Mouse (Mus musculus) CD8-positive naive resting alpha-beta T cell, adult 2 months (primary cell): Measurements from ENCODE around the gene B4galt2.

ENCODE experiments used
- DNase-seq, 2 experiments: peaks; one replicate each; pipeline ENCODE4 v3.0.0; 2022; ENCODE audit warnings: low read depth in 2 of 2, low spot score in 2 of 2

B4galt2 gene

DNA sequence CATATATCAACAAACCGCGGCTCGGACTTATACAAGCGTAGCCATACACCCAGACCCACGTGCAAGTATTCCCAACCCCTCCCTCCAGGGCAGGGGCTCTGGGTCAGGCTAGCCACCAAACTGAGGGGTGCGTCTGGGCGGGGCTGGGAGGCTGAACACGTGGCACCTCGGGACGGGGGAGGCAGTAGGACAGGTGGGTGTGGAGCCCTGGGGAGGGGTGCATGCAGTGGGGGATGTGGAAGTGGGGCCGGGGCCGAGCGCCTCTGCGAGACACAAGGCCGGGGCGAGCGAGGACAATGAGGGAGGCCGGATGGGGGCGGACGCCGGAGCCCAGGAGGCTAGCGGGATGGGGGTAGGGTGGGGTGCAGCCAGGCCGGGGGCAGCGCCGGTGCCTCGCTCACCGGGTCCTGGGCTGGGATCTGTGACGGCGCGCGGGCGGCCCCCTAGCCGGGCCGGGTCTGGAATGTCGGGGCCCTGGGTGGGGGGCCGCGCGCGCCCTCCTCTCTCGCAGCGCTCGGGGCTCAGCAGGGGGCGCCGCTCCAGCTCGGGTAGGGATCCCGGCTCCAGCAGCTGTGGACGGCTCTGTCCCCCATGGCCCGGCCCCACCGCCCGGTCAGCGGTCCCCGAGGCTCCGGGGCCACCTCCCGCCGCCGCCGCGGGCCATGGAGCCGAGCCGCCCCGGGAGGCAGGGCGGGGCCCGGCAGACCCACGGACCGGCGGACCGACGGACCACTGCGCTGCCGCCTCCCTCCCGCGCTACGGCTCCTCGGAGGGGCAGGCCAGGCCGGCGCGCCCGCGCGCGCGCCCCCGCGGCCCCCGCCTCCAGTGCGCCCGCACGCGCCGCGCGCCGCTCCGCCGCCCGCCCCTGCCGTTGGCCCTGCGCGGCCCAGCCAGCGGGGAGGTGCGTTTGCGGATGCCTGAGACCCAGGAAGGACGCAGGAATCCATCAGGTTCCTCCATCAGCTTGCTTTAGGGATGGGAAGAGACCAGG is at the start of gene B4galt2:
Gene B4galt2, minus strand, starts transcription at position 787 of the 991 bp plus-strand sequence.
- DNase-seq: no peak

DNA sequence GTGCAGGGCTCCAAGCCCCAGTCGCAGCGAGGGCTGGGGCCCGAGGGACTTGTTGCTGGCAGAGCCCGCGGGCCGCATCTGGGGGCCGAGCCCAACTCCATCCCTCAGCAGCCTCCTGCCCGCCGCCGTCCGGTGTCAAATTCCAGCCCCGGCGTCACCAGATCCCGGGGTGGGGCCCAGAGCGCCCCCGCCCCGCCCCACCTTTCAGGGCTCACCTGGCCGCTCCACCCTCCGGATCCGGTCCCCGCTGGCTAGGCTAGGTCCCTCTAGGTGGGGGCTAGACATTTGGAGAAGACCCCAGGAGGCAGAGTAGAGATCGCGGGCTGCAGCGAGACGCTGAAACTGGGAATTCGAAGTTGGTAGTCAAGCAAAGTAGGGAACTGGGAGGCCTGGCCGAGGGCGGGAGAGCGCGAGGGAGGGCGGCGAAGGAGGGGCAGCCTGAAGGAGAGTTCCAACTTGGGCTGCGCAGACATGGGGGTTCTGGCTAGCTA is 46.1 kb upstream of the B4galt2 start, which contains the start of gene Artn:
Gene Artn, minus strand, starts transcription at position 373 of the 491 bp plus-strand sequence.
- DNase-seq: no peak

DNA sequence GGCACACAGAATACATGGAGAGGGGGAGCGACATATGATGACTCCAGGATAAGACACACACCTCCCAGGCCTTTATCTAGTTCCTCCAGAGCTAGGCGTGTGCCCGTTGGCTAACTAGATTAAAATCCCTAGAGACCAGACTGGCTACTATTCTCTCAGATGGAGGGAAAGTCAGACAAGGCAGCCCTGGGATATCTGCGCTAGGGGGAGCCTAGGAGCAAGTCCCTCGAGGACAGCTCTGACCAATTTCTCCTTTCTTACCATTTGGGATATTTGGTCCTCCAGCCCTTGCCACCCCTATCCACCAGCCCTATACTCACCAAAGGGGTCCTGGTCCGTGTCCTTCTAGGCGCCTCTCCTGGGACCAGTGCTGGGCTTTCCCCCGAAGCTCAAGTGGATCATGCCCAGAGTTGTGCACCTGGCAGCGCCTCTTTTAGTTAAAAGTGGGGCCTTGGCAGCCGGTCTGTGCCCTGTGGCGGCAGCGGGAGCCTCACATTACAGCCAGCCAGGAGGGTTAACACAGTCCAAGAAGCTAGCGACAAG is 45.5 kb upstream of the B4galt2 start:
- DNase-seq: no peak

DNA sequence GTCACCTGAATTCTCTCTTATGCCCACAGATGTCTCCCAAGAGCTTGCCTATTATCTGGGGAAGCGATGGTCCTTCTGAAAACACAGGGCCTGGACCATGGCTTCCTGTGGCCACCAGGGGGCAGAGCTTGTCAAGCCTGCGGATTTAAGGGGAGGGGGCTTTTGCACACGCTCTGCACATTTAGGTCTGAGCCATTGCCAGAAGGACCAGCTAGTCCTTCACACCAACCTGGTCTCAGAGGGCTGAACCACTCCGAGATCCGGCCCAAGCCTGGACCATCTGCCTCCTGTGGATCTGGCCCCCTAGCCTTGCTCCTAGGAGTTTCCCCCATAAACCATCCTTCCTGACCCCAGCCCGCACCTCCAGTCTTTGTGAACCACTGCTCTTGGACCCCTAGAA is 44.9 kb upstream of the B4galt2 start:
- DNase-seq: no peak

DNA sequence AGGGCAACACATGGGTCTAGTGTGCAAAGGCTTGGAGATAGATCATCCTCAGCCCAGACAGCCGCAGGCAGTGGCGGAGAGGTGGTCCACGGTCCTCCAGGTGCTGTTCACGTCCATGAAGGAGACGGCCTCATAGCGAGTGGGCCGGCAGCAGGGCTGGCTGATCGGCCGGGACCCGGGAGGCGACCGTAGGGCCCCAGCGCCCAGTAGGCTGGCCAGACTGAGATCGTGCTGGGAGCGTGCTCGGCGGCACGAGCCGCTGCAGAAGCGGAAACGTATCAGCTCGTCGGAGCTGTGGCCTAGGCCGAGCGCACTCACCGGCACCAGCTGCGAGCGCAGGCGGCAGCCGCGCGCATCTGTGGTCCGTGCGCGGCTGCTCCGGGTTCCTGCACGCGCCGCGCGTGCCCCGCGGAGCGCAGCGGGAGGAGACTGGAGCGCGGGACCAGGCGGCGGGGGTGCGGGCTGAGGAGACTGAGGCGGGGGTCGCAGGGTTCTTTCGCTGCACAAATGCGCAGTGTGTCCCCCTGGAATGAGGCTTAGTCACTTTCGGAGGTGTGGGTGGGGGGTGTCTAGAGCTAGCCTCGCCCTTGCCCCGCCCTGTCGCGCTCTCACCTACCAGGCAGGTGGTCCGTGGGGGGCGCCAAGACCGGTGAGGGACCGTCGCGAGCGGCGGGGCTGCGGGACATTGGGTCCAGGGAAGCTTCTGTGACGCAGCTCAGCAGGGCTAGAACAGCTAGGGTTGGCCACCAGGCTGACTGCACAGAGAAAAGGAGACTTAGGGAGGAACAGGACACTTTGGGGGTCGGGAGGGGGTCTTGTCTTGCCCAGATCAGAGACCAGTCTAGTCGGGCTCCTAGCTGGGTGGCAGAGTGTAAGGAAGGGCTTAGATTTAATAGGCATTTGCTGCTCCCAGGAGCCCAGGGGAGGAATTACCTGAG is 43.5 kb upstream of the B4galt2 start:
- no peak for DNase-seq

DNA sequence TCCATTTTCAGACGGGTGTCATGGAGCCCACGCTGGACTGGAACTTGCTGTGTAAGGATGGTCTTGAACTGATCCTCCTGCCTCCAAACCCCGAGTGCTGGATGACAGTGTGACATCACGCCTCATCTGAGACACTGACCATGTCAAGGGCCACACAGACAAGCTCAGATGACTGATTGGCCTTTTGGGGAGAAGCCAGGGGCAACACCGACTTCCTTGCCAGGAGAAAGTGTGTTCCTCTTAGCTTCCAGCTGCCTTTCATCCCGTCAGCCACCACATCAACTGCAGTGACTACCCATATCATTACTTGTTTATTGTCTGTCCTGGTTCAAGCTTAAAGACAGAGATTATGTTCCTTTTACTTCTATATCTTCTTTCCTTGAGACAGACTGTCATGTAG is 41.6 kb upstream of the B4galt2 start:
- DNase-seq: no peak

DNA sequence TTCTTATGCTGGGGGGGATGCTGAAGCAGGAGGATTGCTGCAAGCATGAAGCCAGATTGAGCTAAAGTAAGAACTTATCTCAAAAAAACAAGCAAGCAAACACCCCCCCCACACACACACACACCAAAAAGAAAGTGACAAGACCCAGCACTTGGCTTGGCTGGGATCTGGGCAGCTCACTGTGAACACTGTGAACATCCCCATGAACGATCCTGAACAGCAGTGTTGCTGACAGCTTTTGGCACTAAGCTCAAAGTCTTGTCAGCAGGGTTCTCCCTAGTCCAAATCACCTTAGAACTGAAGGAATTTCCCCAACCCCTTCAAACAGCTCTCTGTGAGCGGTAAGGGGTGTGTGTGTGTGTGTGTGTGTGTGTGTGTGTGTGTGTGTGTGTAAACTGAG is 40.2 kb upstream of the B4galt2 start:
- DNase-seq: no peak

DNA sequence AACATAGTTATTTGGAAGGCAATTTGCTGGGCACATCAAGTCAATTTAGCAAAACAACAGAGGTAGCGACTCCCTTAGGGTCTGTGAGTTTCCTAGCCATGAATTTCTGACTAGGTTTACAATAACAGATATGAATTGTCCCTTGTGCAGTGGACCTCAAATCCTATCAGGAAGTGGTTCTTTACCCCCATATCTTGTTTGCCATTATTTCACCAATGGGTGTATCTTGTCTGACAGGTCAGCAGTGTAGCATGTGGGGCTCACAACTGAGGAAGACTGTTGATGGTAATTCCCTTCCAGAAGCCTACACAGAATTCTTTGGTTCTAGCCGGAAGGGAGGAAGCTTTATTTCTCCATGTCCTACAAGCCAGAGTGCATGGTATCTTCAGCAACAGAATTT is 38.1 kb upstream of the B4galt2 start:
- no peak for DNase-seq

DNA sequence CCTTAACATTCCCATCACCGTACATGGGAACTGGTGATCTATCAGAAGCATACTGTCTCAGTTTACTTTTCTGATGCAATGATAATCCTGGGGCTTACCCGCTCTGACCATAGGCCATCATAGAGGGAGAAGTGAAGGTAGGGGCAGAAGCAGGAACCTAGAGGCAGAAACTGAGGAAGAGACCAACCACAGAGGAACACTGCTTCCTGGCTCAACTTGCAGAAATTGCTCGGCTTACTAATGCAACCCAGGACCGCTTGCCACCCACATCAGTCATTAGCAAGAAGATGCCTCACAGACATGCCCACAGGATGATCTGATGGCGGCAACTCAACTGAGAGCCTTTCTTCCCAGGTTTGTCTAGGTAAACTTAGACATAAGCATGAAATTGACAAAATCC is 35.5 kb upstream of the B4galt2 start:
- DNase-seq: no peak

DNA sequence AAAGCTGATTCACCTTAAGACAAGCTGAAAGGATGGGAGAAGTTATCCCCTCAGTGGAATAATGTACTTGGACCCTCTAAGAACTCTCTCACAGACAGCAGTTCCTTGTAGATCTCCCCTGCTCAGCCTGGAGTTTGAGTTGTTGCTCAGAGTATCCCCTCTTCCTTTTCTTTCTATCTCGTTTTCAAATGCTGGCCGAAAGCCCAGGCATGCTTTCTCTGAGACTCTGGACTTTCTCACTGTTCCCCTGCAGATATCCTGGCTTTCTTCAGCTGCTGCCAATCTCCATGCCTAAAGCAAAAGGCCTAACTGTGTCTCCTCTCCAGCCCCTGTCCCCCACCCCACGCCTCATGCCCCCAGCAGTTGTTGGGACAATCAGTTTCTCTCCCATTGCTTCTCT is 35.0 kb upstream of the B4galt2 start:
- no peak for DNase-seq

DNA sequence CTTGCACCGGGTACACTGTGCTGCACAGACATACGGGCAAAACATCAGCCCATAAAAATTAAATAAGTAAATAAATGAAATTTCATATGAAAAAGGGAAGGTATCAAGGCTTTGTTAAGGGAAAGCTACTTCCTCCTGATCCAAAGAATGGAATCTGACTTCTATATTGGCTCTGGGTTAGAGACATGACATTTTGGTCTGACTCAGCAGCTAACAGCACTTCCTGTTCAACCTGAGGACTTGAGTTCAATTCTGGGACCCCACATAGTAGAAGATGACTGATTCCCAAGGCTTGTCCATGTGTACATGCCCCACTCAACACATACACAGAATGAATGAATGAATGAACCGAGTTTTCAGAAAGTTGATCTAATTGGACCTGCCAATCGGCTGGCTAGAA is 34.6 kb upstream of the B4galt2 start:
- no peak for DNase-seq

DNA sequence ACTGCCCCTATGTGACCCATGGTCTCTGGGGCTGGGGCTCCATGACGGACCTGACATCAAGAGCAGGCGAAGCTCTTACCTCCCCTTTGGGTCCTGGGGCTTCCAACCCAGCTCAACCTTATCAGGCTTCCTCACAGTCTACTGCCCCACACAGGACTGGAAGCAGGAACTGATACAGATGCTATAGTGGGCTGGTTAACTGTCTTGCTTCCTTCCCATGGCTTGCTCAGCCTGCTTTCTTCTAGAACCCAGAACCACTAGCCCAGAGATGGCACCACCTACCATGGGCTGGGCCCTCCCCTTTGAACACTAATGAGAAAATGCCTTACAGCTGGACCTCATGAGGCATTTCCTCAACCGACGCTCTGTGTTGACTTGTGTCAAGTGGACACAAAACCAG is 34.1 kb upstream of the B4galt2 start:
- no peak for DNase-seq

DNA sequence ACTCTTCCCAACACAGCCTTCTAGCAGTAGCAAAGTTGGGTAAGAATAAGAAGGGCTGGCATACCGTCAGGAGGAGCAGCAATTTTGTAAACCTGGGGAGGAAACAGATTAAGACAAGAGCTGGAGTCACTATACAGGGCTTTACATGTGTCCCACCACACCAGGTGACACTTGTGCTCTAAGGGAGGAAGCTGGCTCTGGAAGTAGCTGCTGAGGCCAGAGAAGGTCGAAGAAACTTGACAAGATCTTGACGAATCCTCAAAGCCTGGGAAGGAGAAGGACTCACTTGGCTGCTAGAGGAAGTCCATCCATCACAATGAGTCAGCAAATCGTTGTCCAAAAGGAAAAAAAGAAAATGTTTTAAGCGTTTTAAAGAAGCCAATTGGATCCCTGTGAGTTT is 33.1 kb upstream of the B4galt2 start:
- DNase-seq: no peak

DNA sequence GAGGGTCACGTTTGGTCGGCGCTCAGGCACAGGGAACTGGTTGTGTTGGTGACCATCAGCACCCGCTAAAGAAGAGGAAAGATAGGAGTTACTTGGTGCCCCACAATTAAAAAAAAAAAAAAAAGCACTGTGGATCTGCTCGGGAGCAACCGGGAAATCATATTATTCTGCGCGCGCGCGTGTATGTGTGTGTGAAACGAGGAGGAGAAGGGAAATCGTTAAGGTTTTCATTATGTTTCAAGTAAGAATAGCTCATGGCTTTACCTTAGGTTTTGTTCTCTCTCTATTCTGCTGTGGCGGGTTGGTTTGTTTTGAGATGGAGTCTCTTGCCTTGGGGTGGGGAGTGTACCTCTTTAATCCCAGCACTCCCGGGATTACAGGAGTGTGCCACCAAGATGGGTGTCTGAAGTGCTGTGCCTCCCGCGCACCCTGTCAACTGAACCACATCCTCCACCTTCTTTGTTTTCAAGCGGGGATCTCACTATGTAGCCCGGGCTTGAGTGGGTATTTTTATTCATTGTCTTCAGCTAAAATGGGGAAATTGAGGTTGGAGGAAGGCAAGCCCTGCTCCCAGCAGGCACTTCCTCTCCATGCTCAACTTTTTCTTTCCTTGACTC is 32.3 kb upstream of the B4galt2 start:
- peak in 1 of 2 experiments; percentile 14 for DNase-seq

DNA sequence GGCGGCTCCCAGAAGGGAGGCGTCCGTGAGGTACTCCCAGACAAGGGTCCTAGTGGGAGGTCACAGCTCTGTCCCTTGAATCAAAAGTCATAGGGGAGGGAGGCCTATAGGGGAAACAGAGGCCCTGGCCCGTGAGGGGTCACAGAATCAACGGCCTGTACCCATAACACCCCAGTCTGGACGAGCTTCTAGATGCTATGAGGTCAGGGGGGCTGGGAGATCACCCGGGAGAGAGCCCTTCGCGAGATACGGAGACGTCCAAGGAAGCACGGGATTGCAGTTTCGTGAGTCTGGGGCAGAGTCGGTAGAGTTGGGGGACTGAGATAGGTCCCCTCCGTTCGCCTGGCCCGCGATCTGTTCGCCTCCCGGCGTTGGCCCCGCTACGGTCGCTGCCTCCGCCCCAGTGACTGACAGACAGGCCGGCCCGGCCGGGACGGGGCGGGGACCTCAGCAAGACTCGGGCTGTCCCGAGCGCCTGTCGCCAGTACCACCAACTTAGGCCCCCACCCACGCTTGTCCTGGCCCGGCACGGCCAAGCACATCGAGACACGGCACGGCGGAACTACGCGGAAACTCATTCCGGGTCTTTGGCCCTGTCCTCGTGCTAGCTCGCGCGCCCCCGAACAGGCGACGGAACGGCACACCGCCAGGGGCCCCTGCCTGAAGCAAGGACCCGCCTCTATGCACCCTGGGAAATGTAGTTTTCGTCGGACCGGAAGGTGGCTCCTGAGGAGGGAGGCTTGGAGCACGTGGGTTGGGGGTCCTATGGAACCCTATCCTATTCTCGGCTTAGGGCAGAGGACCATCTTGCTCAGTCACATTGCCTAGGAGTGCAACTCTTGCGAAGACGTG is 31.5 kb upstream of the B4galt2 start, which contains the start of gene Ipo13:
Gene Ipo13, minus strand, starts transcription at position 409 of the 852 bp plus-strand sequence.
- peak; percentile 94 to 97 for DNase-seq

DNA sequence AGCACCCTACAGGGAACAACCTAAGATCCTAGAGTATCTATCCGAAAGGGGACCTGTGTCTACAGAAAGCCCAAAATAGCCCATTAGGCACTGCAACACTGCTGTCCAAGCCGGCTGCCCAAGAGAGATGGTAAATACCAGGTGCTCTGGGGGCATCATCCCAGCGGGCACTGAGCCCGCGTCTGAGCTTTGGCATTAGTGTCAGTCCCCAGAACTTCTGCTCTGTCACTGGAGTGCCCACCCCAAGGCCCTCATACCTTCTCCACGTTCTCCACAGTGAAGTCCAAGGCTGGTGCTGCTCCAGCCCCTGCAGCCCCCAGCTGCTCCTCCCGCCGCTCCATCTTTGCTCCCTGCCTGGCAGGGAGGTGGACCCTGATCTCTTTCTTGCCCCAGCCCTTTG is 30.7 kb upstream of the B4galt2 start:
- DNase-seq: no peak

DNA sequence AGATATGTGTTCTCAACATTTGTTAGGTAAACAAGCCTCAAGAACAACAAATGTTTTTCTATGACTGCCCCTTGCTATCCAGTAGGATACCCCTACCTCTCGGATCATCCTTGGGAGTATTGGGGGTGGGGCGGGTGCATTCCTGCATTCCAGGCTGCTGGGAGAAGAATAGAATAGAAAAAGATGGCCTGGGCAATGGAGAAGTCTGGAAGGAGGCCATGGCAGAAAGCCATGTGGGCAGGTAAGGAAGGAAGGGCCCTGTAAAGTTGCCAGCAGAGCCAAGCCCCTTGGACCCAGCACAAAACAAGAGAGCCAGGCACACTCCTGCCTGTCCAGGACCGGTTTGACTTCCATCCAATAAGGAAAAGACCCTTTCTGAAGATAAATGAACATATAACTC is 30.1 kb upstream of the B4galt2 start:
- no peak for DNase-seq

DNA sequence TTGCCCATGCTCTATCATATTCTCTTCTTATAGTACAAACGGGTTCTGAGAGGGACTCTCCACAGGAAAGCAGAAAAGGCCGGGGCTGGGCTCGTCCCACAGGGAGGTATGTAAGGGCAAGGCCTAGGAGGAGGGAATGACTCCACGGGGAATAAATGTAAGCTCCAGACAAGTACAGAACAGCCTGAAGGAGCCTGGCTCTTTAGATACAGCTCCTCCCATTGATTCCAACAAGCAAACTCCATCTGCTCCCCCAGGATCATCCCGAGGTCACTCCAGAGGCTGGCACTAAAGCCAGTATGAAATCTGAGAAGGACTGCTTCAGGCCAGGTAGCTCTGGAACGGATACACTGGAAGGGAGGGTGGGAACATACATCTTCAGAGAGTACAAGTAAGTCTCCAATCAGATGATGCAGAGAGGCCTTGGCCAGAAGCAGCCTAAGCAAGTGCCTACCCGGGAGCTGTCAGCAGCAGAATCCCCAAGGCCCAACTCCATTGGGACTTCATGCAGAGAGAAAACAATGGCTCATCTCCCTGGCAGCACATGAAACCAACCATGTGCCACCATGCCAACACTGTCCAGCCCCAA is 29.5 kb upstream of the B4galt2 start:
- DNase-seq: no peak

DNA sequence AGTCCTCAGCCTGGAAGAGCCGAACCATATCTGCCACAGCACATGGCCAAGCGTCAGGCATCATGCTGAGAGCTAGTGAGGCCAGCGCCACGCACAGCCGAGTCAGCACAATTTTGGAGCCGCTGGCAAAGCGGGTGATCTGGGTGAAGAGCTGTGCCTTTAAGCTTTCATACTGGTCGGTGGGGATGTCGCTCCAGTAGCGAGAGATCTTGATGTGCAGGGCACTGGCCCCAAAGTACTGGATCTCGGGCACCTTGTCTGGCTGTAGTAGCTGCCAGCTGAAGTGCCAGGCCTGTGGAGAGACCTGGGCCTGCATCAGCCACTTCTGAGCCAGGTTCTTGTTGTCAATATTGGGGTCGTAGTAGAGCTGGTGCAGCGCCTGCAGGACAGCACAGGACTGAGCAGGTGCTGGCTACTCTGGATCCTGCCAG is 28.9 kb upstream of the B4galt2 start:
- no peak for DNase-seq
